8 mouse cellular contexts compared by ENCODE assay signal in genomic region chr15:98832161-98833058, GRCm38 (mm10). TPM values are rescaled to one million over a fixed set of nuclear protein-coding genes. Genes with fewer than 3 reads are reported as not detected.
DNase-seq lines count a peak whose midpoint lies in the region; ATAC-seq lines count a peak whose summit lies in the region.

No protein-coding gene starts in this region.

- peaks cover 49% of the 10 kb centered on the region for H3K36me3 ChIP-seq in kidney, embryonic 14.5 days (ENCODE audit: control insufficient read depth, insufficient read depth, low read length)
- H3K36me3 ChIP-seq in hindbrain, embryonic 15.5 days = peaks cover 46% of the 10 kb centered on the region

- H3K27ac ChIP-seq in kidney, embryonic 14.5 days (ENCODE audit: low read depth, low read length) = peak overlapping the region; percentile 92; the same call in 1 of the 2 replicates
- H3K27ac ChIP-seq in hindbrain, embryonic 15.5 days (replicated peaks) = peak overlapping the region; percentile 89; the same call in 1 of the 2 replicates

- H3K9ac ChIP-seq in kidney, embryonic 14.5 days (ENCODE audit: low read depth, low read length) = peak overlapping the region; percentile 48; the same call in 1 of the 2 replicates
- no peak overlapping the region for H3K9ac ChIP-seq in hindbrain, embryonic 15.5 days

- no peak for ATAC-seq in kidney, embryonic 14.5 days (ENCODE audit: low FRiP score, low TSS enrichment)
- no peak for ATAC-seq in hindbrain, embryonic 15.5 days (ENCODE audit: low FRiP score, low read depth)

- WGBS in kidney, embryonic 14.5 days = 54% methylated on average over 12 of the region's 12 CpGs
- 62% methylated on average over 12 of the region's 12 CpGs for WGBS in hindbrain, embryonic 15.5 days

- H3K27me3 ChIP-seq in kidney, embryonic 14.5 days (ENCODE audit: control insufficient read depth, insufficient read depth, low read length) = no peaks in the 10 kb centered on the region
- H3K27me3 ChIP-seq in hindbrain, embryonic 15.5 days = no peaks in the 10 kb centered on the region

- no peaks in the 10 kb centered on the region for H3K9me3 ChIP-seq in kidney, embryonic 14.5 days (ENCODE audit: control insufficient read depth, low read length)
- H3K9me3 ChIP-seq in hindbrain, embryonic 15.5 days = no peaks in the 10 kb centered on the region

- no peak for DNase-seq in kidney, adult 18-20 months
- DNase-seq in Muller cell, postnatal 12 days (ENCODE audit: inconsistent ontology term) = peak; percentile 18
- DNase-seq in mesoderm, embryonic 11.5 days (ENCODE audit: low read depth, low spot score) = peak; percentile 23
- peak; percentile 60 to 76 for DNase-seq in thymus, postnatal 10 days (ENCODE audit: low spot score in 2 of 2)
- DNase-seq in right cerebral cortex, postnatal 10 days (ENCODE audit: low spot score in 2 of 2) = no peak
- no peak for DNase-seq in left cerebral cortex, adult 11 months (ENCODE audit: low spot score)

- no peak overlapping the region for H3K4me3 ChIP-seq in kidney, embryonic 14.5 days (ENCODE audit: low read length)
- H3K4me3 ChIP-seq in hindbrain, embryonic 15.5 days = no peak overlapping the region

- H3K4me1 ChIP-seq in kidney, embryonic 14.5 days (ENCODE audit: control insufficient read depth, insufficient read depth, low read length) = peaks cover 10% of the 10 kb centered on the region
- peaks cover 11% of the 10 kb centered on the region for H3K4me1 ChIP-seq in hindbrain, embryonic 15.5 days (replicated peaks)

- peak overlapping the region; percentile 44; the same call in 1 of the 2 replicates for H3K4me2 ChIP-seq in kidney, embryonic 14.5 days (replicated peaks; ENCODE audit: low read depth, low read length)
- peak overlapping the region; percentile 63; the same call in 1 of the 2 replicates for H3K4me2 ChIP-seq in hindbrain, embryonic 15.5 days

RNA-seq across cellular contexts. Expression of gene Prkag1, which starts 1.1 kb away (rescaled TPM):
- polyA plus RNA-seq in kidney, embryonic 14.5 days (2014; fragmentation: Nextera tagmentation; extraction: Ambion mirVana) = 67.8 and 83.7 TPM in 2 replicates
- 73.4 and 75.3 TPM in 2 replicates for polyA plus RNA-seq in hindbrain, embryonic 15.5 days (2015; fragmentation: Nextera tagmentation; extraction: Ambion mirVana)

RNA-seq across cellular contexts. Expression of gene Ddn, which starts 23.1 kb away (rescaled TPM):
- 1.4 TPM in 2 replicates for polyA plus RNA-seq in kidney, embryonic 14.5 days (2014; fragmentation: Nextera tagmentation; extraction: Ambion mirVana)
- 0.34 and 0.48 TPM in 2 replicates for polyA plus RNA-seq in hindbrain, embryonic 15.5 days (2015; fragmentation: Nextera tagmentation; extraction: Ambion mirVana)

RNA-seq across cellular contexts. Expression of gene Kmt2d, which starts 38.6 kb away (rescaled TPM):
- polyA plus RNA-seq in kidney, embryonic 14.5 days (2014; fragmentation: Nextera tagmentation; extraction: Ambion mirVana) = 17.5 and 21.4 TPM in 2 replicates
- polyA plus RNA-seq in hindbrain, embryonic 15.5 days (2015; fragmentation: Nextera tagmentation; extraction: Ambion mirVana) = 10.6 and 11.4 TPM in 2 replicates

RNA-seq across cellular contexts. Expression of gene Wnt1, which starts 42.8 kb away (rescaled TPM):
- polyA plus RNA-seq in kidney, embryonic 14.5 days (2014; fragmentation: Nextera tagmentation; extraction: Ambion mirVana) = not detected in 2 replicates
- 1.9 and 2.5 TPM in 2 replicates for polyA plus RNA-seq in hindbrain, embryonic 15.5 days (2015; fragmentation: Nextera tagmentation; extraction: Ambion mirVana)

RNA-seq across cellular contexts. Expression of gene Wnt10b, which starts 54.5 kb away (rescaled TPM):
- not detected in 2 replicates for polyA plus RNA-seq in kidney, embryonic 14.5 days (2014; fragmentation: Nextera tagmentation; extraction: Ambion mirVana)
- polyA plus RNA-seq in hindbrain, embryonic 15.5 days (2015; fragmentation: Nextera tagmentation; extraction: Ambion mirVana) = not detected in 2 replicates

Comparison
In these comparisons a context has a peak if more than half of its experiments do, and no peak if none do; other contexts are left out.
1. DNase-seq: peak in Muller cell, postnatal 12 days (single experiment), mesoderm, embryonic 11.5 days (single experiment) and thymus, postnatal 10 days (2 of 2); none in kidney, adult 18-20 months (single experiment), right cerebral cortex, postnatal 10 days (0 of 2) and left cerebral cortex, adult 11 months (single experiment).